Mouse (Mus musculus): ENCODE measurements at regions not wholly inside any gene's neighbourhood (a gene's known extent, or its start where the extent isn't known, plus 50 kb on each side); places are given as distances from the start of the nearest gene placed in this dataset.

GRCm38 (mm10) chr12:37010306-37010705 is 98.0 kb upstream of the Meox2 start:
- TF ChIP-seq CTCF (IDR thresholded peaks at IDR 0.05; ENCODE audit: insufficient read depth, low read length) (no peak), POLR2A (IDR thresholded peaks at IDR 0.05; ENCODE audit: borderline replicate concordance, extremely low read depth, low read depth, low read length) (no peak)

Data from lung, adult 2 months (tissue).